Mouse (Mus musculus) mesoderm, embryonic 11.5 days (tissue): ENCODE results near the gene Tbc1d2.
"Not testable (repeated sequence)": the region's sequence is repeated elsewhere in the genome, so short reads cannot be mapped to it uniquely, and the experiment has no call there.

Experiments used
- DNase-seq: peaks from one replicate; pipeline ENCODE4 v3.0.0-alpha.2; 2012; ENCODE audit warnings: low read depth, low spot score

The Tbc1d2 gene

DNA sequence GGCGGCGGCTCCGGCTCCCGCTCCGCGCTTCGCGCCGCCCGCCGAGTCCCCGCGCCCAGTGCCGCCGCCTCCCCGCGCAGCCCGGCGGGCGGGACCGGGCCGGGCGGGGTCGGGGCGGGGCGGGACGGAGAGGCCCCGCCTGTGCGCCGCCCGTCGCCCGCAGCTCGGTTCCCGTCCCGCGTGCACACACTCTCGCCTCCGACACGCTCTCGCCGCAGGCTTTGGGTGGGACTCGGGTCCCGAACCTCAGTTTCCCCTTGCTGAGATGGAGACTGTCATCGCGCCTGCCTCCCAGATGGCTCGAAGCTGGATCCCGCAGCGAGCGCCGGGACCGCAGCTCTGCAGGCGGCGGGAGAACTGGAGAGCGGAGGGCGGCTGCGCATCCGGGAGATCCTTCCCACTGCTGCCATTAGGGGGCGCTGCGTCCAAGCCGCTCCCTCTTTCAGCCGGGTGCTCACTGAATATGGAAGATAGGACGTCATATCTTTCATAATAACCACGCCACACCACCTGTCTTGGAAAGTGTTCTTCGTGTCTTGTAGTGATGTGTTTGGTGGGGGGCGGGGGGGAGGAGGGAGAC is 48.1 kb downstream of the Tbc1d2 start, which contains the start of gene Coro2a:
TSS of gene Coro2a (minus strand) at position 359 of the 580 bp plus-strand sequence.
- DNase-seq = peak; percentile 80

DNA sequence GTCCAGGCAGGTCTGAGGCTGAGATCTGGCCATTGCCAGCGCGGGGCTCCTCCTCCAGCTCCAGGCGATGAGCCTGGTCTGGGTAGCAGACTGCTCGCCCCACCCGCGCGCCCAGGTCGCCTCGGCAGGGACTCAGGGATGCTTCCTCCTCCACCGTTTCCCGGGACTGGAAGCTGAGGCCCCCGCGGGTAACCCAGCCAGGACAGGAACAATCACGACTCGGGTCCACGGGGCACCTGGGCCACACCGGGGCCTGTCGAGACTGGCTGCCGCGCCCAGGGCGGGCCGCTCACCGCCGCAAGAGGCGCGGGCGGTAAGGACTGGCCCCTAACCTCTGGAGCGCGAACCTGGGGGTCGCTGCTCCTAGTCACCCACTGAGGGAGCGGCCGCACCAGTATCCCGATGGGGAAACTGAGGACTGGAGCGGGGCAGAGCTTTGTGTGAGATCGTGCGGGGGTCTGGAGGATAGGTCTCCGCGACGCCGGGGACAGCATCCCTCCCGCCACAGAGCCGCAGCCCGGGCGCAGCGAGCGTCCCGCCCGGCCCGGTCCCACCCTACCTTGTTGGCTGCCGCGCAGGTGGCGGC is 48.7 kb downstream of the Tbc1d2 start:
- no peak for DNase-seq

DNA sequence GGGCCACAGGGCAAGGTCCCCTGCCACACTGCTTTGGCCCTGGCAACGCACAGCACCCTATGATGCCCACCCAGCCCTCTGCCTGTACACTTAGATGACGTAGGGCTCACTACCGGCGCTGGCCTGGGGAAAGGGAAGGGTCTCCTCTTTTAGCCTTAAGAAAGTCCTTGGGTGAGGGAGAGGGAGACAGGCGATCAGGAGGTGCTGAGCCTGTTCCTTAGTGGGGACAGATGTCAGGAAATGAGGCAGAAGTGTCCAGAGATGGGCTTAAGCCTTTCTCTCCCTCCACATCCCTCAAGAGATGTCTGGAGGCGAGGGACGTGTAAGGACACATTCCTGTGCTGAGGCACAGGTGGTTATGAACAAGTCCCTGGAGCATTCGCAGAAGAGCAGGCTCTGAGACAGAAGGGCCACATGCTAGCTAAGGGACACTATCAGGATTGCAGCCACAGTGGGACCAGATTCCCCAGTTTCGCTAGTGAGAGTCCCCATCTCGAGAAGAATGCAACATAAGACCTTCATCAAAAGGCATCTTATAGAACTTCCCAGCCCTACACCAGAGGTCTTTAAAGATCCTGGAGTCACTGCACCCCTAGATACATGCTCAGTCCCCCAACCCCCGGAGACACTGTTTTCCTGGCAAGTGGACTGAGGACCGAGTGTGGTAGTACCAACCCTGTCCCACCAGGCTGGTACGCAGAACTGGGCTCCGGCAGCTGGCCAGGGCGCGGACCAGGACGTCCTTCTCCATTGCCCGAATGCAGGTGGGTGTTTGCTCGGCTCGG is 49.3 kb downstream of the Tbc1d2 start:
- DNase-seq = no peak

GRCm38 (mm10) chr4:46599609-46600008 is 50.4 kb downstream of the Tbc1d2 start:
- not testable (repeated sequence) for DNase-seq

DNA sequence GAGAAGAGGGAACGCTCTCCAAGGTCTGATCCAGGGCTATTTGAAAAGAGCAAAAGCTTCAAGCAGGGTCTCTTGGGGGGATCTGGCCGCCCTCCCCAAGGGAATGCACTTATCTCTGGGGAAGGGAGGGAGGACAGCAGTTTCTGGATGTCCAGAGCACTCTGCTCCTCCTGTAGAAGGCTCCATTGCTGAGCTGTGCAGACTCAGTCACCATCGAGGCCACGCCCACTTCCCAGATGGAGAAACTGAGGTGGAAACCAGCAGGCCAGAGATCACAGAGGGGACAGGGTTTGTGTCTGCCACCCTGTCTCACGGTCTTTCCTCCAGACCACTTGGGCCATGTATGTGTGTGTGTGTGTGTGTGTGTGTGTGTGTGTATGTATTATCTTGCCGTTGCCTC is 51.0 kb downstream of the Tbc1d2 start:
- DNase-seq = no peak

- DNase-seq = no peak
Observed at GRCm38 (mm10) chr4:46598111-46598510, 51.9 kb downstream of the Tbc1d2 start.

DNA sequence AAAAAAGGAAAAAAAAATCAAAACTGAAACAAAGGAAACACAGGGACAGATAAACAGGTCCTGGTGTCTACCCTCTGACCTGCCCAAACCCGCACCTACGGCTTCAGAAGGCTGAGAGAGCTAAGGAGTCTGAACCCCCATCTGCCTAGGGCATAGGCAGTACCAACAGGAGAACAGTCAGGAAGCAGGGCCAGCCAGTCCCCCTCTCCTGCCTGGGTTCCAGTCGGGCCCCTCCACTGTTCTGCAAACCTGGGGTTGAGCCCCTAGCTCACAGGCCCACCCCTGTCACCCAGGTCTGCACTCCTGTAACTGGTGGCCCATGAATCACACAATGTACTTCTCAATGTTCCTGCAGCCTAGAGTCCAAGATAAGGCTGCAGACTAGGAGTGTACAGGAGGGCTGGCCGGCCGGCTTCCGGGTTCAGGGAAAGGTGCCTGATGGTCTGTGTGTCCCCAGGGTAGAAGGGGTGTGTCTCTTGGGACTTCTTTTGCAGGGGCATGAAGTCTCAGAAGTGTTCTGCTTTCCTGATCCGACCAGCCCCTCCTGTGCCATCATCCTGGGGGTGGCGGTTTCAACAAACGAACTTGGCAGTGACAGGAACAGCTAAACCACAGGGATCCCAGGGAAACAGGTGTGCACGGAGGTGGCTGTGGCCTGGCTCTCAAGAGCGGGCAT is 52.6 kb downstream of the Tbc1d2 start:
- no peak for DNase-seq

DNA sequence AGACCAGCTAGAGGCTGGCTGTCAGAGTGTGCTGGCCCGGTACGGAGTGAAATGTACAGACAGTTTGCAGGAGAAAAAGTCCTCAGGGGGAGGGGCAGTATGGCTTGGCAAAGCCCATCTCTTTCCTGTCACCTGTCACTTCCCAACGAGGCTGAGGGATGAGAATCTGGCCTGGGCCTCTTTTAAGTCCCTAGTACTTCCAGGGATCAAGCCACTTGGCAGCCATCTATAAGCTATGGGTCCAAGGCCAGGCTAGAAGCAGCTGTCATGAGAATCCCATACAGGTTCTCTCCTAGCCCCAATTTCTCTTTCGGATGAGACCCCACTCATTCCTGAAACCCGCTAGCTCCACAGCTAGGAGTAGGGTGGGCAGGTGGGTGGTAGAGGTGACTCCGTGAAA is 53.6 kb downstream of the Tbc1d2 start:
- no peak for DNase-seq

DNA sequence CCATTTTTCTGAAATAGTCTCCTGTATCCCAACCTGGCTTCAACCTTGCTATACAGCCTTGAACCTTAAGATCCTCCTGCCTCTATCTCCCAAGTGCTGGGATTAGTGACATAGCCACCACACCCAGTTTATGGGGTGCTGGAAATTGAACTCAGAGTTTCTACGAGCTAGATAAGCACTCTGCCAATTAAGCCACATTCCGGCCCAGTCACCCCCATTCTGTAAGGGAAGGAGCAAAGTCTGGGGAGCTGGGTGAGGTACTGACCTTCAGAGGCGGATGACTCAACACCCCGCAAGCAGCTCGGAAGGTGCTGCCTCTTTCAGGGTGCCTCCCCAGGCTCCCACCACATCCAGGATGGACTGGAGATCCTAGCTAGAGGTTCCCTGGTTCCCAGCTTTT is 55.9 kb downstream of the Tbc1d2 start:
- no peak for DNase-seq

DNA sequence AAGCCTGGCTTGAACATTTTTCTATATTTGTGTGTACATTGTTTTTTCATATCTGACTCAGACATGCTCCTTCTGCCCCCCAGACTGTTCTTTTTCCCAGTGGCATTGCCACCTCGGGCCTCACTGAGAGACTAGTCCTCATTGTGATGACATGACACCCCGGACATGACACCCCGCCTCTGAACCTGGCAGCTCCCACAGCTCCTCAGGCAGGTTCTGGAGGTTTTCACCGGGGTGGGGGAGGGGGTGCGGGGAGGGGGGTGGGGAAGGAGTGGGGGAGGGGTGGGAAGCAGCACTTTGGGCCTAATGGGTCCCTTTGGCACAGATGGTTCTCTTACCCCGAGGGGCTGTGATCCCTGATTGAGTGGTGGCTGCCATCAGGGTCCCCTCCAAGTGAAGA is 56.5 kb downstream of the Tbc1d2 start:
- DNase-seq = no peak

DNA sequence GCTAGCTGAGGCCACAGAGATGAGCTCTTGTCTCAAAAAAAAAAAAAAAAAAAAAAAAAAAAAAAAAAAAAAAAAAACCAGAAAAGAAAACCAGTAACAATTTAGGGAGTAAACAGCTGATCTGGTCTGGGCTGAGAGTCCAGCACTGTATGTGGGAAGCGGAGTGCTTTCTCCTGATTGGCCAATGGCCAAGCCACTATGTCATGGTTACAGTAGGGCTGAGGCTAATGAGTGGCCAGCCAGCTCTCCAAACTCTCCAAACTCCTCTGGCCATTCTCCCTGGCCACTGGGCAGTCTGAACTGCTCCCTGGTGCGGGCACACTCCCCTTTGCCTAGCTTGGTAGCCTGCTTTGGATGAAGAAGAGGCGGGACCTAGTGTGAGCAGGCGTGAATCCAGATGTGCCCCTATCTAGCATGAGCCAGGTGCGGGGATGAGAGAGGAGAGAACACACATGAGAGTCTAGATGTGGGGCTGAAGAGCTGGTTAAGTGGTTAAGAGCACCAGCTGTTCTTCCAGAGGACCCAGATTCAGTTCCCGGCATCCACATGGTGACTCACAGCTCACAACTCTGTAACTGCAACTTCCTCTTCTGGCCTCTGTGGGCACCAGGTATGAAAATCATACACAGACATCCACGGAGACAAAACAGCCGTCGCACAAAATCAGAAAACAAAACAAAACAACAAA is 58.0 kb downstream of the Tbc1d2 start:
- DNase-seq = no peak

DNA sequence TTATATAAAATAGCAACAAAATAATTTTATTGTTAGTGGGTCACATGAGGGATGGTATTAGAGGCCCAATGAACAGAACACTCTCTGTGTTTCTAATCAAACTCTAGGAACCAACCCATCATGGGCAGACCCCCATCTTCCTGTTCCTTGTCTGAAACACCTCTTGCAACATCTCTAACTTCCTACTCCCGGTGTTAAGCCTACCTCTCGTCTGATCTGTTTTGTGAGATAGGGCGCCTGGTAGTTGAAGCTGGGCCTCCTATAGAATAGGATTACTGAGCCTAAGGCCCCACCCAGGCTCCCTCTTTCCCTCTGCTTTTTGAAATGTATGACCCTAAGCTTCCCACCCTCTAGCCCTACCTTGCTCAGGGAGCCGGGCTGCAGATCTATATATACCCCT is 59.2 kb downstream of the Tbc1d2 start:
- no peak for DNase-seq

DNA sequence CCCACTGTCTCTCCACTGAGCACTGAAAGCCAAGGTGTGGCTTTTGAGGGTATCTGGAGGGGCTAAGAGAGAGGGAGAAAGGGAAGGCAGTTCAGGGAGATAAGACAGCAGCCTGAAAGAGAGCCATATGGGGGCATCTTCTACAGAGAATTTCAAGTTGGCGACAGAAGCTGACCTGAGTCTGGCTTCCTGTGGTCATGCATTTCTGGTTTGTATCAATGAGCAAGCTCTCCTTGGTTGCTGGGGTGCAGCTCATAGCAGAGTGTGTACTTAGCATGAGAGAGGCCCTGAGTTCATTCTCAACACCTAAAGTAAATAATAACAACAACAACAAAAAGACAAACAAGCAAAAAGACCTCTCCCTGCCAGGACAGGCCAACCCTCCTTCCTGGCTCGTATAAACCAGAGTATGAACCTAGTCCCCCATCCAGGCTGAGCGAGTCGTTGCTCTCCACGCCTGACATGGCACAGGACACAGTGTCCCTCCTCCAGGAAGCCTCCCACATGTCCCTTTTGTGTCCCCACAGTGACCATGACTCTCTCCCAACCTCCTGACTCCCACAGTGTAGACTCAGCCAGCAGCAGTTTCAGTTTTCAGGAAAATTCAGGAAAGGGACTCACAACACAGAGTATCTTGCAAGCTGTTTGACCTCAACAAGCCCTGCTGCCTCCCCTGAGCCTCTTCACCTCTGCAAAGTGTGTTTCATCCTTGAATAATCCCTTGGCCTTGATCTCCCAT is 59.9 kb downstream of the Tbc1d2 start:
- DNase-seq = no peak

DNA sequence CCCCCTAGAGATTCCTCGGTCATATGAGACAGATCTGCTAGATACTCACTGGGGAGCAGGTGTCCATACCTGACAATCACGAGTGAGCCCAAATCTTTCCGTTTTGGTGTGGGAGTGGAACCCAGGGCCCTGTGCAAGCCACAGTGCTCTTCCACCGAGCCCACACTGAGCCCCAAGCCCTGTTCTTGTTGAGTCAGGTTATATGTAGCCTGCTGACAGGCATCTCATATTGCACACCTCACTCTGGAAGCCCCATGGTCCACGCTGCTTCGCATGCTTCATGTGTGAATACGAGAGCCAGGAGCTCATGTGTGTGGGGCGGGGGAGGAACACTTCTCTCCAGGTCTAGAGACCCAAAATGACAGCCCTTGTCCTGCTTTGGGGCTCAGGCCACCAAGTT is 60.9 kb downstream of the Tbc1d2 start:
- DNase-seq = no peak

GRCm38 (mm10) chr4:46586473-46586872 is 63.5 kb downstream of the Tbc1d2 start:
- no peak for DNase-seq

DNA sequence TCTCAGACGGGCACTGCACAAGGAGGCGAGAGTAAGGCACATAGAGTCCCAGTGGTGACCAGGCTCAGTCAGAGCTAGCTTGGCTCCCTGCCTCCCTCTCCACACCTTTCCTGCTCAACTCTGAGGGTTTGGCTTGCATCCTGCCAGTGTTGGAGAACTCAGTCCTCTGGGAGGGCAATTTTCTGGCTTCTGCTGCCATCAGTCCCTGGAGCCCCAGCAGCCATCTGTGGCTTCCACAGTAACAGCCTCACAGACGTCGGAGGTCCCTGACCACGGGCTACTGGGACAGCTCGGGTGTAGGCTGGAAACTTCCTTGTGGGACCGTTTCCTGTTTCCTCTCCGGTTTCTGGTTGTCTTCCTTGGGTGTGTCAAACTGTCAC is 64.2 kb downstream of the Tbc1d2 start:
- no peak for DNase-seq

DNA sequence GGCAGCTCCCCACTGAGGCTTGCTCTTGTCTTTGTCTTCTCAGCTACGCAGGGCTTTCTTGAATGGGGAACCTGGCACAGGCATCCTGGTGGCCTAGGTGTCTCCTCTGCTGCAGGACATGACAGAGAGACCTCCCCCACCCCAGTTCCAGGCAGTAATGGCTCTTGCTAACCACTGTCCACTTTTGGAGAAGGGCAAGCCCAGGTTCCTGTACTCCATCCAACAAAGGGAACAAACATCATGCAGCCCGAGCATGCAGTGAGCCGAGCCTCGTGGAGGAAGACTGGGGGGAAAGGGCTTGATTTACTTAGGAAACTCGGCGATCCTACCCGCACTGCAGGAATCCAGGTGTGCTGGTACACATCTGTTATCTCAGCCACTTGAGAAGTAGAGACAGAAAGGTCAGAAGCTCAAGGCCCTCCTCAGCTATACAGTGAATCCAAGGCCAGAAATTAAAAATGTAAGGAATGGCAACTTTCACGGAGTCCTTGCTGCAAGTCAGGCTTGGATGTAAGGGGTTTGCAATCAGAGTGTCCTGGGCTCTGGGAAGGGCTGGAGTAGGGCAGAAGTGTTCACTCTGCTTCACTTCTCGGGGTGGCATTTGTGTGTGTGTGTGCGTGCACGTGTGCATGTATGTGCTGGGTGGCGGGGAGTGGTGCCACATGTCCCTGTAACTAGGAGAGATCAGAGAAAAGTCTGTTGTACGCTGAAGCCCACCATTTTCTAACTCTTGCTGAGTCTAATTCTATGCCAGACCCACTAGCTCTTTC is 64.8 kb downstream of the Tbc1d2 start:
- no peak for DNase-seq

- not testable (repeated sequence) for DNase-seq
Observed at GRCm38 (mm10) chr4:46584536-46584935, 65.5 kb downstream of the Tbc1d2 start.

- not testable (repeated sequence) for DNase-seq
Observed at GRCm38 (mm10) chr4:46584084-46584483, 65.9 kb downstream of the Tbc1d2 start.

GRCm38 (mm10) chr4:46582024-46582423 is 68.0 kb downstream of the Tbc1d2 start:
- not testable (repeated sequence) for DNase-seq
